Mouse (Mus musculus): ENCODE measurements around the gene Wbp4. TPM values are rescaled to one million over a fixed set of nuclear protein-coding genes. Genes with fewer than 3 reads are reported as not detected.

Wbp4 gene
- 42.2 TPM for polyA plus RNA-seq (2017; shearing (Covaris generic))

DNA sequence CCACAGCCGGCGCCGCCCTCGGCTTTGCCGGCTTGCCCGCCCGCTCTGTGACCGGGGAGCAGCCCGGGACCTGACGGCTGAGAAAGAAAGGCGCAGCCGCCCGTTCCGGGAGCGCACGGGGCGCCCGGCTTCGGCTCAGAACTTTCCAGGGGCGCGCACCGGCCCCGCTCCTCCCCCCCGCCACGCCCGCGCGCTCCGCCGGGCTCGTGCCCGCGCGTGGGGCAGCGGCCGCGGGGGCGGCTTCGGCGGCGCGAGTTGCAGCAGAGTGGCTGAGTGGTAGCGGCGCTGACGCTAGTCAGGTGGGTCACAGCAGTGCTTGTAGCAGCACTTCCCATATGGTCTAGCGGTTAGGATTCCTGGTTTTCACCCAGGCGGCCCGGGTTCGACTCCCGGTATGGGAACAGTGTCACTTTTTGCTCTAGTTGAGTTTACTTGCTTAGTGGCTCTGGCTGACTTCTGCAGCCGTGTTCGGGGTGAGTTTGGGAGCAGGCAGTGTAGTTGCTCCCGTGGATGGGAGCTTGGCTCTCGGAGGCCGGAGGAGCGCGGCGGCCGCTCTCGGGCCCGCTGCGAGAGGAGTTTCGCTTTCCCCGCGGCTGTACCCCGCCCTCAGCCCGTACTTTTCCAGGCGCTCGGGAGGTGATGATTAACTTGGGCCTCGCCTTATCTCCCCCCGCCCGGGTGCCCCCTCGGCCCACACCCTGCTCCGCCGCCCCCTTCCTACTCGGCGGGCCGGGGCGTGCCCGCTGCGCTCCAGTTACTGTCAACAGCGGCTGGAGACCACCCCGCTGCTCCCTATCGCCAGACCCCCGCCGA, at the start of gene Wbp4:
Gene Wbp4, minus strand, starts transcription at position 182 of the 813 bp plus-strand sequence.

DNA sequence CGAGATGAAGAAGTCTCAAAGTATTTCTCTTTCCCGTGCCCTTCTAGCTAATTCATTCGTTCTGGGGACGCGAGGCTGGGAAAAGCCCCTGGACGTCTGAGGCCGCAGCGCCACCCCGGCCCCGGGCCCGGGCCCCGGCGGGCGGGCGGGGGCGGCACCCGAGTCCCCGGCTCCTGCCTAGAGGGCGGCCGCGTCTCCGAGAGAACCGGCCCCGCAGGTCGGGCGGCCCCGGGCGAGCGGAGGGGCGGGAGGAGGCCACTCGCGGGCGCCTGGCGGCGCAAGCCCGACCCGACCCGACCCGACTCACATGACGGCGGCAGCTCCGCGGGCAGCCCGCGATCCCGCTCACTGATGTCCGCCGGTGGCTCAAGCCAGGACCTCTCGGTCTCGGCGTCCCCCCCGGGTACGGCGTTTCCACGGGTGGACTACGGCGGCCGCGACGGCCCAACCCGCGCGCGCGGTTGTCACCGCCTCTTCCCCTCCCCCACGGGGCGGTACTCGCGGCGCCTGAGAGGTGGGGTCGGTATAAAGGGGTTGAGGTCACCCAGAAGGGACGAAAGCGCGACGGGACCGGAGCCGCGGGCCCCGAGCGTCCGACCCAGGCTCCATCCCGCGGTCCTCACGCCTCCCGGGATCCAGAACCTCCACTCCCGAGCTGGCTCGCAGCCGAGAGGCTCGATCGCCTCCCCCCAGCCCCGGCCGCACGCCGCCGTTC, 539 bp downstream of the Wbp4 start, which contains the start of gene Elf1:
Gene Elf1, plus strand, starts transcription at position 571 of the 715 bp plus-strand sequence.

DNA sequence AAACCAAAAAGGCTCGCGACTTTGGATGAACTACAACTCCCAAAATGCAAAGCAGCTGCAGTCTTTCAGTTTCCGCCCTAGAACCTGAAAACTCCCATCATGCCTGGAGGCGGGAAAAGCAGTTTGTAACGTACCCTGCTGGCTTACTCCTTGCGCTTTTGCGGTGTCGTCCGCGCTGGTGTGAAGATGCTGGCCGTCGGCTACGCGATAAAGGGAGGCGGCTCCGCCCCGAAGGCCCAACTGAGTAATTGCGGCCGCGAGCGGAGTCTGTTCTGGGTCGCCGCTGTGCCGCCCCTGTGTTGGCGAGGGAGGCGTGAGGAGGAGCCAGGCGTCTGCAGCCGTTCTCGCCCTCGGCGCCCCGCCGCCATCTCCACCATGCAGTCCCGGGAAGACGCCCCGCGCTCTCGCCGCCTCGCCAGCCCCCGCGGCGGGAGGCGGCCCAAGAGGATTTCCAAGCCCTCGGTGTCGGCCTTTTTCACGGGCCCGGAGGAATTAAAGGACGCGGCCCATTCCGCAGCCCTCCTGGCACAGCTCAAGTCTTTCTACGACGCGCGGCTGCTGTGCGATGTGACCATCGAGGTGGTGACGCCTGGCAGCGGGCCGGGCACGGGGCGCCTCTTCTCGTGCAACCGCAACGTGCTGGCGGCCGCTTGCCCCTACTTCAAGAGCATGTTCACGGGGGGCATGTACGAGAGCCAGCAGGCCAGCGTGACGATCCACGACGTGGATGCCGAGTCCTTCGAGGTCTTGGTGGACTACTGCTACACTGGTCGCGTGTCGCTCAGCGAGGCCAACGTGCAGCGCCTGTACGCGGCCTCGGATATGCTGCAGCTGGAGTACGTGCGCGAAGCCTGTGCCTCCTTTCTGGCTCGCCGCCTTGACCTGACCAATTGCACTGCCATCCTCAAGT, 29.4 kb downstream of the Wbp4 start, which contains the start of gene Kbtbd6:
Gene Kbtbd6, plus strand, starts transcription at position 155 of the 910 bp plus-strand sequence.

DNA sequence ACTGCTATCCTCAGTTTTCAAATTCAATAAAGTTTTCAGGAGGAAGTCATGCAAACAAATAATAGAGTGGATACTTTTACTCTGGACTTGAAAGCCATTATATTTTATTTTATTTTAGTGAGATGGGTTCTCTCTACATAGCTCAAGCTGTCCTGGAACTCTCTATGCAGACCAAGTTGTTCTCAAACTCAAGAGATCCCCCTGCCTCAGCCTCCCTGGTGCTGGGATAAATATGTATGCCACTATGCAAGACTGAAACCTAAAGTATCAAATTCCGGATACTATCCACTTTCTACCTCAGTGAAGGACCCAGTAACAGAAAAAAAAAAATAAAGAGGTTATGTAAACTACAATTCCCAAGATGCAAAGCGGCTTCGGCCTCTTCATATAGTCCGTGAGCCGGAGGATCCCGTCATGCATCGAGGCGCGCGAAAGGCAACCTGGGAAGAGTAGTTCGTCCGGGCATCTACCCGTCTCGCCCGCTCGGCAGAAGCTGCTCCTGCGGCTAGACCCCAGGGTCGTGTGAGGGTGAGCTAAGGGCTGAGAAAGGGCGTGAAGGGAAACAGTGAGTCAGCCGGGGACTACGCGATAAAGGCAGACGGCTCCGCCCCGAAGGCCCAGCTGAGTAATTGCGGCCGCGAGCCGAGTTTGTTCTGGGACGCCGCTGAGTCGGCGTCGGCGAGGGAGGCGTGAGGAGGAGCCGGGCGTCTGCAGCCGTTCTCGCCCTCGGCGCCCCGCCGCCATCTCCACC, 55.2 kb downstream of the Wbp4 start, which contains the start of gene Kbtbd7:
Gene Kbtbd7, plus strand, starts transcription at position 533 of the 751 bp plus-strand sequence.

Other genes starting within 250 kb of the Wbp4 start
- gene Zfp957, start 234.2 kb downstream of the Wbp4 start, polyA plus RNA-seq (2017; shearing (Covaris generic)): not detected
- gene Rgcc, start 179.9 kb downstream of the Wbp4 start, polyA plus RNA-seq (2017; shearing (Covaris generic)): 199 TPM
- gene Naa16, start 90.7 kb downstream of the Wbp4 start, polyA plus RNA-seq (2017; shearing (Covaris generic)): 47.8 TPM
- 2.3 TPM for gene Mtrf1, start 83.7 kb downstream of the Wbp4 start, polyA plus RNA-seq (2017; shearing (Covaris generic))
- 3.6 TPM for gene Kbtbd7, start 55.0 kb downstream of the Wbp4 start, polyA plus RNA-seq (2017; shearing (Covaris generic))
- 0.17 TPM for gene Kbtbd6, start 29.7 kb downstream of the Wbp4 start, polyA plus RNA-seq (2017; shearing (Covaris generic))
- 293 TPM for gene Elf1, start 326 bp downstream of the Wbp4 start, polyA plus RNA-seq (2017; shearing (Covaris generic))
- 130 TPM for gene Sugt1, start 106.2 kb upstream of the Wbp4 start, polyA plus RNA-seq (2017; shearing (Covaris generic))
- gene Cnmd, start 180.7 kb upstream of the Wbp4 start, polyA plus RNA-seq (2017; shearing (Covaris generic)): not detected